Mouse (Mus musculus) forebrain, embryonic 14.5 days (tissue): ENCODE results near the gene Adora3. TPM values are rescaled to one million over a fixed set of nuclear protein-coding genes. Genes with fewer than 3 reads are reported as not detected.

Source experiments
- ATAC-seq: fragments of 200-750 bp; cut with Nextera tagmentation; 2 replicates; pipeline ENCODE4 v1.8.0; 2017; ENCODE audit warnings: mild to moderate bottlenecking, moderate library complexity
- DNase-seq: peaks from one replicate; pipeline ENCODE4 v3.0.0-alpha.2; 2015; ENCODE audit warnings: low spot score
- H3K27ac ChIP-seq: fragments of 300-500 bp; sonication (generic); 2 replicates; pipeline ENCODE4 v1.5.1; 2014; ENCODE audit warnings: low read depth, mild to moderate bottlenecking, control low read depth, low read length, moderate library complexity
- H3K27me3 ChIP-seq: fragments of 300-500 bp; sonication (generic); replicated peaks from 2 replicates; pipeline ENCODE4 v1.6.1; 2014; ENCODE audit warnings: low read length, control low read depth, mixed read lengths; ENCODE audit not compliant: control insufficient read depth, insufficient read depth
- H3K36me3 ChIP-seq: fragments of 300-500 bp; sonication (generic); 2 replicates; pipeline ENCODE4 v1.6.1; 2014; ENCODE audit warnings: low read length, control low read depth; ENCODE audit not compliant: control insufficient read depth, insufficient read depth
- H3K4me1 ChIP-seq: fragments of 300-500 bp; sonication (generic); 2 replicates; pipeline ENCODE4 v1.6.1; 2014; ENCODE audit warnings: antibody characterized with exemption, low read length, control low read depth; ENCODE audit not compliant: control insufficient read depth, insufficient read depth
- H3K4me2 ChIP-seq: fragments of 300-500 bp; sonication (generic); 2 replicates; pipeline ENCODE4 v1.6.1; 2014; ENCODE audit warnings: mild to moderate bottlenecking, control low read depth, low read length
- H3K4me3 ChIP-seq: fragments of 300-500 bp; sonication (generic); 2 replicates; pipeline ENCODE4 v1.5.1; 2014; ENCODE audit warnings: low read depth, low read length, control low read depth
- H3K9ac ChIP-seq: fragments of 300-500 bp; sonication (generic); 2 replicates; pipeline ENCODE4 v1.6.1; 2014; ENCODE audit warnings: mild to moderate bottlenecking, low read length, control low read depth, moderate library complexity
- H3K9me3 ChIP-seq: fragments of 300-500 bp; sonication (generic); replicated peaks from 2 replicates; pipeline ENCODE4 v1.6.1; 2016; ENCODE audit warnings: low read length, control low read depth, mixed read lengths; ENCODE audit not compliant: control insufficient read depth
- WGBS: fragments of 180-500 bp; shearing (Covaris S2); extraction: QIAGEN DNeasy Blood & Tissue Kit; methylation state at CpG from one replicate; pipeline ENCODE4 v1.1.7; 2014; 5-methylcytosine and 5-hydroxymethylcytosine counted together
- polyA plus RNA-seq: library from polyadenylated mRNA; unstranded; fragments of >200 nt; fragmentation: Nextera tagmentation; extraction: Ambion mirVana; gene quantifications from 2 replicates; pipeline ENCODE4 v1.2.1, GENCODE M21; 2014

Adora3 gene
- polyA plus RNA-seq, 1 experiment from 2014 or later: 0.11 TPM

- H3K36me3 ChIP-seq: no peaks in the 10 kb centered on the region
- no peaks in the 10 kb centered on the region for H3K4me1 ChIP-seq
- H3K4me2 ChIP-seq: no peak overlapping the region
- no peak overlapping the region for H3K4me3 ChIP-seq
- no peak for ATAC-seq
- H3K27ac ChIP-seq: no peak overlapping the region
- H3K27me3 ChIP-seq: no peaks in the 10 kb centered on the region
- WGBS: 75% methylated on average over 4 of the region's 4 CpGs
- H3K9ac ChIP-seq: no peak overlapping the region
- no peak for DNase-seq
- no peaks in the 10 kb centered on the region for H3K9me3 ChIP-seq
Measured at GRCm38 (mm10) chr3:105904213-105904612, 33.6 kb downstream of the Adora3 start.

- H3K4me3 ChIP-seq: no peak overlapping the region
- H3K4me1 ChIP-seq: no peaks in the 10 kb centered on the region
- H3K36me3 ChIP-seq: no peaks in the 10 kb centered on the region
- H3K4me2 ChIP-seq: no peak overlapping the region
- ATAC-seq: no peak
- no peak for DNase-seq
- no peaks in the 10 kb centered on the region for H3K9me3 ChIP-seq
- H3K27me3 ChIP-seq: no peaks in the 10 kb centered on the region
- WGBS: 96% methylated on average over 9 of the region's 9 CpGs
- no peak overlapping the region for H3K9ac ChIP-seq
- H3K27ac ChIP-seq: no peak overlapping the region
Measured at GRCm38 (mm10) chr3:105904721-105905120, 34.1 kb downstream of the Adora3 start.

- Histone ChIP-seq H3K27ac (no peak overlapping the region), H3K9ac (no peak overlapping the region), H3K36me3 (no peaks in the 10 kb centered on the region), H3K4me2 (no peak overlapping the region), H3K4me1 (no peaks in the 10 kb centered on the region), H3K27me3 (no peaks in the 10 kb centered on the region), H3K9me3 (no peaks in the 10 kb centered on the region), H3K4me3 (no peak overlapping the region)
- 40% methylated on average over 9 of the region's 9 CpGs for WGBS
- ATAC-seq (no peak), DNase-seq (no peak)
Measured at GRCm38 (mm10) chr3:105907956-105908655, 37.4 kb downstream of the Adora3 start.

DNA sequence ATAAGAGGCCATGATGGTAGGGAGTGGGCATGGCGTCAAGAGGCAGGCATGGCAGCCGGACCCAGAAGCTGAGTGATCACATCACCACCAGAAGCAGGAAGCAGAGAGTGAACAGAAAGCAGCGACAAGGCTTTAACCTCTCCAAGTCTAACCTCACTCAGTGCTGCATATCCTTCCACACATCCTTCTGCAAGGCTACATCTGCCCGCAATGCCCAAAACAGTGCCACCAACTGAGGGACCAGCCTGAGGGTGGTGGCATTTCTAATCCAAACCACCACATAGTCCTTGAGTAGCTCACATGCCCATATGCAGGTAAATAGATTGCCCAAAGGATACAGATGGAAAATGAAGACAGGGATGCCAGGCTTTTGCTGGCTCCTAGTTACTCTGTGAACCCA is 38.3 kb downstream of the Adora3 start:
- H3K9ac ChIP-seq: no peak overlapping the region
- H3K27ac ChIP-seq: no peak overlapping the region
- DNase-seq: no peak
- no peaks in the 10 kb centered on the region for H3K9me3 ChIP-seq
- no peaks in the 10 kb centered on the region for H3K4me1 ChIP-seq
- H3K36me3 ChIP-seq: no peaks in the 10 kb centered on the region
- H3K4me2 ChIP-seq: no peak overlapping the region
- no peak overlapping the region for H3K4me3 ChIP-seq
- no peak for ATAC-seq
- 97% methylated on average over 4 of the region's 4 CpGs for WGBS
- no peaks in the 10 kb centered on the region for H3K27me3 ChIP-seq

- Histone ChIP-seq H3K4me1 (no peaks in the 10 kb centered on the region), H3K27me3 (no peaks in the 10 kb centered on the region), H3K36me3 (no peaks in the 10 kb centered on the region), H3K4me2 (no peak overlapping the region), H3K4me3 (no peak overlapping the region), H3K9ac (no peak overlapping the region), H3K27ac (no peak overlapping the region), H3K9me3 (no peaks in the 10 kb centered on the region)
- 78% methylated on average over 11 of the region's 11 CpGs for WGBS
- ATAC-seq: no peak
- DNase-seq: no peak
Measured at GRCm38 (mm10) chr3:105910519-105911190, 40.0 kb downstream of the Adora3 start.

DNA sequence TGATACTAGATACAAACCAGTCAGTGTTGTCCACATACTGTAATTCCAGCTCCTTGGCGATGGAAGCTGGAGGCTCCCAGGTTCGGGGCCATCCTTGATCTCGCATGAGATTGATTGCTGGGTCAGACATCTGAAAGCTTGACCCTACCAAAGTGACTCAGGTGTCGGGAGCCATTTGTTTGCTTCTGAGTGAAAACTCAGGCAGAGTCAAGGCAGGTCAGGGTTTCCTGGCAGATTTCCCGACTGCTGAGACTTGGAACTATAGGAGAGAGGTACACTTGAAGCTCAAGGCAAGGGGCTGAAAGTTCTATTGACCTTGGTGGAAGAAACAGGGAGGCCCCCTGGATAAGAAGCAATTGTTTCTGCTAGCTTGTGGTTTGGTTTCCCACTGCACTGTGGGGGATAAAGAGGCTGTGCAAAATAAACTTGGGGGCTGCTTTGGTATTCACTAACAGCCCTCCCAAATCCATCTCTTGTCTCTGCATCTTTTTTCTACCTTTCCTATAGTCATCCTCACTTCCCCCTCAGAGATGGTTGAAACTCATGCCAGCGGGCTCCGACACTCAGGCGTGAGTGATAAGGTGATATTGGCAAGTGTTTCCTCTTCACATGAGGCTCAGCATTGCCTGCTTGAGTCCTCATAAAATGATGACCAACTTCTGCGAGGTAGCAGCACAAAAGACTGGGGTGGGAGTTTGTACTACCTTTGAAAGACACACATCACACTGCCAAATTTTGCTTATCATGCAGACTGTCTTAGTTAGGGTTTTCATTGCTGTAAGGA is 41.6 kb downstream of the Adora3 start:
- DNase-seq: no peak
- no peak overlapping the region for H3K27ac ChIP-seq

DNA sequence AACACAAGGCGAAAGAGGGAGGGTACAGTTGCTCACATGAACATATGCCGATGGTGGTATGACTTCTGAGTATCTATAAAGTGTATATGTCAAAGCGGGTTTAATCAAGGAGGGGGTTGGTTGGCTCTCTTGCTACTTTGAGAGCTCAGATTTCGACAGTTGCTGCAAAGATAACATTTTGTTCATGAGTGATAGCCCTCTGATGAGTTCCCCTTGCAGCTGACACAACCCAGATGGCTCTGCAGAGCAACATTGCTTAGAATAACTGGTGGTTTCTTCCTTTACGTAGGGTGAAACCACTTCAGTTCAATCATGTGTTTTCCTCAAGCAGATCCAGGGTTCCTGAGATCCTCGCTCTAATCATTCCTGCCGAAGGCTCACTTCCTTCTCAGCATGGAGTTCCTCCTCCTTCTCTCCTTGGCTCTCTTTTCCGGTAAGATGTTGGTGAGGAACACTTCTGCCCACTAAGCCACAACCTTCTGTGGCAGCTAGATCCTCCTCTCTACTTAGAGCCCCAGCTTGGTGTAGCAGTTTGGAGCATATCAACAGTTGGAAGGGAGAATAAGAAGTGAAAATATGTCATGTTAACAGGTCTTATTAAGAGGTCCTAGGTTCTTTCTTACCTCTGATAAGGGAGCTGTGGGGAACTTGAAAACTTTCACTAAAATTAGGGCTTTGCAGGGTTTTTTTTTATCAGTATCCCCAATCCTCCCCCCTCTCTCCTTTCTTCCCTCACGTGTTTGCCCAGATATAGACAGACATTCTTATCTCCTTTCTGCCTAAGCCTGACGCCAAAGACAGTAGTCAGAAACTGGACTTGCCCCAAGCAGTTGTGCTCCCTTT is 43.4 kb downstream of the Adora3 start:
- Histone ChIP-seq H3K36me3 (no peaks in the 10 kb centered on the region), H3K4me2 (no peak overlapping the region), H3K9ac (no peak overlapping the region), H3K9me3 (no peaks in the 10 kb centered on the region), H3K4me3 (no peak overlapping the region), H3K4me1 (no peaks in the 10 kb centered on the region), H3K27me3 (no peaks in the 10 kb centered on the region), H3K27ac (no peak overlapping the region)
- 83% methylated on average over 10 of the region's 10 CpGs for WGBS
- ATAC-seq (no peak), DNase-seq (no peak)

More for the DNA sequence above, 41.6 kb downstream of the Adora3 start:
- ATAC-seq: no peak
- Histone ChIP-seq H3K9ac (no peak overlapping the region), H3K36me3 (no peaks in the 10 kb centered on the region), H3K4me2 (no peak overlapping the region), H3K4me3 (no peak overlapping the region), H3K27me3 (no peaks in the 10 kb centered on the region), H3K9me3 (no peaks in the 10 kb centered on the region), H3K4me1 (no peaks in the 10 kb centered on the region)
- 82% methylated on average over 9 of the region's 9 CpGs for WGBS

GRCm38 (mm10) chr3:105915281-105915680 is 44.6 kb downstream of the Adora3 start:
- Histone ChIP-seq H3K4me1 (no peaks in the 10 kb centered on the region), H3K27ac (no peak overlapping the region), H3K36me3 (no peaks in the 10 kb centered on the region), H3K9ac (no peak overlapping the region), H3K9me3 (no peaks in the 10 kb centered on the region), H3K4me2 (no peak overlapping the region), H3K4me3 (no peak overlapping the region), H3K27me3 (no peaks in the 10 kb centered on the region)
- DNase-seq: no peak
- no peak for ATAC-seq
- WGBS: 46% methylated on average over 1 of the region's 1 CpGs
